Mouse (Mus musculus): ENCODE results near the gene Wdr53. TPM values are rescaled to one million over a fixed set of nuclear protein-coding genes. Genes with fewer than 3 reads are reported as not detected.

The Wdr53 gene
- polyA plus RNA-seq (2015; fragmentation: Nextera tagmentation; extraction: Ambion mirVana): 10.7 and 10.8 TPM in 2 replicates

DNA sequence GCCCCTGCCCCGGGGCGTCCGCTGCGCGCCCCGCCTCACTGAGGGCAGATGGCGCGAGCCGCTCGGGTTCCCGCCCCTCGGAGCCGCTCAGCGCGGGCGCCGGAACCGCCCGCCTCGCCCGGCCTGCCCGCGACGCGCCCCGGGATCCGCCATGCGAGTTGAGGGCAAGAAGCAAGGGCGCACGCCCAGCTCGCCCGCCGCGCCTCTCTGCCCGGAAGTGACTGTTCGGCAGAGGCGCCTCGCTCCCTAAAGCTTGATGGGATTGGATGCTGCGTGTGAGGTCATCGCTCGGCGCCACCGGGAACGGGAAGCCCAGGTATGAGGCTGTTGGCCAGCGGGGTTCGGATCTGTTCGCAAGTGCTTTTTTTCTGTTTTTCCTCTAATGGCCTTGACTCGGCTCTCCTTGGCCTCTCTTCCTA is at the start of gene Wdr53, which contains the start of gene Fbxo45:
TSS of gene Wdr53 (plus strand) at position 276 of the 419 bp plus-strand sequence.
TSS of gene Fbxo45 (minus strand) at position 207 of the 419 bp plus-strand sequence.
- under 1% methylated on average over 41 of the region's 48 CpGs for WGBS (ENCODE audit: insufficient replicate concordance)
- no peak for TF ChIP-seq EP300 (IDR thresholded peaks at IDR 0.05; ENCODE audit: low read depth)
- no peak for TF ChIP-seq CTCF (IDR thresholded peaks at IDR 0.05; ENCODE audit: low read depth)

GRCm38 (mm10) chr16:32200256-32201003 is 46.6 kb upstream of the Wdr53 start:
- ATAC-seq (peak; percentile 57; the same call in 1 of the 2 replicates), DNase-seq (peak; percentile 21)
- TF ChIP-seq CTCF (IDR thresholded peaks at IDR 0.05; ENCODE audit: low read depth) (no peak), EP300 (IDR thresholded peaks at IDR 0.05; ENCODE audit: low read depth) (no peak)
- Histone ChIP-seq H3K4me1 (ENCODE audit: insufficient read depth) (0 out of 2 replicates have a peak, but pooled peaks cover 6% of the 10 kb centered on the region), H3K9ac (replicated peaks) (peak overlapping the region; percentile 52), H3K27ac (ENCODE audit: low read depth) (peak overlapping the region; percentile 86), H3K4me2 (ENCODE audit: low read depth, low read length) (peak overlapping the region; percentile 44), H3K36me3 (replicated peaks; ENCODE audit: insufficient read depth, low read length) (no peaks in the 10 kb centered on the region), H3K4me3 (ENCODE audit: low read depth, low read length) (peak overlapping the region; percentile 41), H3K9me3 (ENCODE audit: low read length) (no peaks in the 10 kb centered on the region), H3K27me3 (ENCODE audit: insufficient read depth, low read length) (no peaks in the 10 kb centered on the region)
- WGBS (ENCODE audit: insufficient replicate concordance): 61% methylated on average over 21 of the region's 21 CpGs

More for the DNA sequence above, at the start of gene Wdr53, which contains the start of gene Fbxo45:
- ATAC-seq (peak; percentile 98), DNase-seq (peak; percentile 98)
- Histone ChIP-seq H3K4me1 (ENCODE audit: insufficient read depth) (peaks cover 18% of the 10 kb centered on the region), H3K9ac (replicated peaks) (peak within 1 kb of the TSS; percentile 88), H3K4me3 (ENCODE audit: low read depth, low read length) (peak within 1 kb of the TSS; percentile 88), H3K36me3 (replicated peaks; ENCODE audit: insufficient read depth, low read length) (no peaks in the 10 kb centered on the region), H3K4me2 (ENCODE audit: low read depth, low read length) (peak within 1 kb of the TSS; percentile 83), H3K27ac (ENCODE audit: low read depth) (peak within 1 kb of the TSS; percentile 94), H3K9me3 (ENCODE audit: low read length) (no peaks in the 10 kb centered on the region), H3K27me3 (ENCODE audit: insufficient read depth, low read length) (no peaks in the 10 kb centered on the region)

GRCm38 (mm10) chr16:32201004-32201325 is 46.1 kb upstream of the Wdr53 start:
- peak overlapping the region; percentile 44 for H3K4me2 ChIP-seq (ENCODE audit: low read depth, low read length)
- TF ChIP-seq CTCF (IDR thresholded peaks at IDR 0.05; ENCODE audit: low read depth) (no peak), EP300 (IDR thresholded peaks at IDR 0.05; ENCODE audit: low read depth) (no peak)
- H3K4me1 ChIP-seq (ENCODE audit: insufficient read depth): 0 out of 2 replicates have a peak, but pooled peaks cover 6% of the 10 kb centered on the region
- no peaks in the 10 kb centered on the region for H3K27me3 ChIP-seq (ENCODE audit: insufficient read depth, low read length)
- H3K9ac ChIP-seq (replicated peaks): peak overlapping the region; percentile 52; the same call in 1 of the 2 replicates
- no peaks in the 10 kb centered on the region for H3K9me3 ChIP-seq (ENCODE audit: low read length)
- H3K36me3 ChIP-seq (replicated peaks; ENCODE audit: insufficient read depth, low read length): no peaks in the 10 kb centered on the region
- DNase-seq (no peak), ATAC-seq (no peak)
- H3K27ac ChIP-seq (ENCODE audit: low read depth): peak overlapping the region; percentile 86
- WGBS (ENCODE audit: insufficient replicate concordance): 71% methylated on average over 9 of the region's 9 CpGs
- H3K4me3 ChIP-seq (ENCODE audit: low read depth, low read length): peak overlapping the region; percentile 41

DNA sequence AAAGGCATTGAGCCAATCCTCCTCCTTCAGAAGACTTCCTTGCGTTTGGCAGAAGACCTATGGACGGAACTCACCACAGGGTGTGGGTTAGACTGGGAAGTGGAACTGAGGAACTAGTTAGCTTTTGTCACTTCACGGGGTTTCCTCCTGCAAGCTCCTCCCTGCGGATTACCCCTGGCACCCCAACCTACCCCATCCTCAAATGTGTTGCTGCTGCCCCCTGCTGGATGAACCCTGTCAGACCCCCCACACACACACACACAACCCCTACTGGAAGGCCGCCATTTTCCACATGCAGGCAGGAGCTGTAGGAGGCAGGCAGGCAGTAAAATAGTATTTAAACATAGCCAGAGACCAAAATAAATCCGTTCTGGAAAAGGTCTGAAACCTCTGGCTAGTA is 44.3 kb upstream of the Wdr53 start:
- WGBS (ENCODE audit: insufficient replicate concordance): 39% methylated on average over 6 of the region's 6 CpGs
- Histone ChIP-seq H3K9ac (replicated peaks) (no peak overlapping the region), H3K36me3 (replicated peaks; ENCODE audit: insufficient read depth, low read length) (no peaks in the 10 kb centered on the region), H3K27ac (ENCODE audit: low read depth) (peak overlapping the region; percentile 5; the same call in 1 of the 2 replicates), H3K4me3 (ENCODE audit: low read depth, low read length) (no peak overlapping the region), H3K4me1 (ENCODE audit: insufficient read depth) (0 out of 2 replicates have a peak, but pooled peaks cover 6% of the 10 kb centered on the region), H3K27me3 (ENCODE audit: insufficient read depth, low read length) (no peaks in the 10 kb centered on the region), H3K9me3 (ENCODE audit: low read length) (no peaks in the 10 kb centered on the region), H3K4me2 (ENCODE audit: low read depth, low read length) (no peak overlapping the region)
- DNase-seq (peak; percentile 89), ATAC-seq (peak; percentile 77)
- TF ChIP-seq EP300 (IDR thresholded peaks at IDR 0.05; ENCODE audit: low read depth) (no peak), CTCF (IDR thresholded peaks at IDR 0.05; ENCODE audit: low read depth) (peak; percentile 92)

DNA sequence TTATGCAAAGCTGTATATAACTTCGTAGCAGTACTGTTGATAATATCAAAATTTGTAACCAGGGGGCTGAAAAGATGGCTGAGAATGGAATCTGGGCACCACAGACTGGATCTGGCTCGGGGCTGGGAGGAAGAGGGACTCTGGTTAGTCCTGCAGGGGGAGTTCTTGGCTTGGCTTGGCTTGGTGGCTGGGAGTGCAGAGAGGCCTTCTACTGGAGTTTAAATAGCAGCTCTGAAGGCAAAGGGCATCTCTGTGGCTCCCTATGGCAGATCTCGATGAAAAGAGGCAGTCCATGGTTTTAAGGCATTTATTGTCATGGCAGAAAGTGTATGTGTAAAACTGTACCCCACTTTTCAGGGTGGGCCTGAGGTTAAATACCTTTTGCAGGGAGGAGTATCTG is 42.1 kb upstream of the Wdr53 start:
- Histone ChIP-seq H3K27ac (ENCODE audit: low read depth) (no peak overlapping the region), H3K9ac (replicated peaks) (no peak overlapping the region), H3K4me2 (ENCODE audit: low read depth, low read length) (no peak overlapping the region), H3K9me3 (ENCODE audit: low read length) (peaks cover 5% of the 10 kb centered on the region; the same call in 1 of the 2 replicates), H3K27me3 (ENCODE audit: insufficient read depth, low read length) (no peaks in the 10 kb centered on the region), H3K4me3 (ENCODE audit: low read depth, low read length) (no peak overlapping the region), H3K4me1 (ENCODE audit: insufficient read depth) (0 out of 2 replicates have a peak, but pooled peaks cover 6% of the 10 kb centered on the region), H3K36me3 (replicated peaks; ENCODE audit: insufficient read depth, low read length) (no peaks in the 10 kb centered on the region)
- 47% methylated on average over 3 of the region's 3 CpGs for WGBS (ENCODE audit: insufficient replicate concordance)
- ATAC-seq (no peak), DNase-seq (no peak)
- TF ChIP-seq EP300 (IDR thresholded peaks at IDR 0.05; ENCODE audit: low read depth) (no peak), CTCF (IDR thresholded peaks at IDR 0.05; ENCODE audit: low read depth) (peak; percentile 41)

- no peak for DNase-seq
- no peak for TF ChIP-seq CTCF (IDR thresholded peaks at IDR 0.05; ENCODE audit: low read depth)
- TF ChIP-seq EP300 (IDR thresholded peaks at IDR 0.05; ENCODE audit: low read depth): no peak
Measured at GRCm38 (mm10) chr16:32214156-32214555, 32.9 kb upstream of the Wdr53 start.

More at GRCm38 (mm10) chr16:32214156-32214555, 32.9 kb upstream of the Wdr53 start:
- H3K4me1 ChIP-seq (ENCODE audit: insufficient read depth): no peaks in the 10 kb centered on the region
- H3K36me3 ChIP-seq (replicated peaks; ENCODE audit: insufficient read depth, low read length): no peaks in the 10 kb centered on the region
- H3K27ac ChIP-seq (ENCODE audit: low read depth): no peak overlapping the region
- no peak for ATAC-seq
- no peak overlapping the region for H3K9ac ChIP-seq (replicated peaks)
- no peak overlapping the region for H3K4me2 ChIP-seq (ENCODE audit: low read depth, low read length)
- peaks cover 4% of the 10 kb centered on the region; the same call in 1 of the 2 replicates for H3K9me3 ChIP-seq (ENCODE audit: low read length)
- H3K4me3 ChIP-seq (ENCODE audit: low read depth, low read length): no peak overlapping the region
- H3K27me3 ChIP-seq (ENCODE audit: insufficient read depth, low read length): no peaks in the 10 kb centered on the region
